ENCODE assay signal across 18 mouse cellular contexts in the genomic region with DNA sequence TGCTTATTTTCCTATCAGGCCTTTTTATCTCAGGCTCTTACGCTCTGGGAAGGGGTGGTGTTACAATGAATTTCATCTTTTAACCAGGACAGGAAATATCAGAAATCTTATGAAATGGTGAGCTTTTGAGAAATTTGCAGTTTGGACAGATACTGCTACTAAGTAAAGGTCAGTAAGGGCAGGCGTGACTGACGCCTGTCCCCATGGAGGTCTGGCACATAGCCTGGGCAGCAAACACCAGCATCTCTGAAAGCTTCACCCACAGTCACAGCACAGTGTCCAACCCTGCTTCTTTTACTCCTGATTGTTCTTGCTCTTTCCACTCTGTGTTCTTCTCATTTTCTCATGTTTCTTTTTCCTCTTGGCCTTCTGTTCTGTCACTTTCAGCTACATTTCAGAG.
"Had no signal": no experiment of that assay in that cellular context is flagged by ENCODE, and none has a peak within 500 bp of the region (broad histone marks: within the 10 kb centered on the region; RNA-seq: fewer than 3 reads in every experiment).

No protein-coding gene starts in this region.

- H3K27me3 ChIP-seq: limb, embryonic 13.5 days; liver, embryonic 13.5 days; midbrain, embryonic 12.5 days; midbrain, embryonic 15.5 days; neural tube, embryonic 12.5 days; neural tube, embryonic 15.5 days had no signal

- H3K4me1 ChIP-seq: limb, embryonic 10.5 days; liver, embryonic 13.5 days; midbrain, embryonic 12.5 days; midbrain, embryonic 15.5 days; neural tube, embryonic 12.5 days; neural tube, embryonic 15.5 days had no signal

- H3K4me3 ChIP-seq: layer of hippocampus, adult 2 months; limb, embryonic 10.5 days; limb, embryonic 13.5 days; liver, embryonic 13.5 days; midbrain, embryonic 12.5 days; midbrain, embryonic 15.5 days; neural tube, embryonic 12.5 days; neural tube, embryonic 15.5 days had no signal

- H3K4me2 ChIP-seq: limb, embryonic 13.5 days; liver, embryonic 13.5 days; midbrain, embryonic 12.5 days; midbrain, embryonic 15.5 days; neural tube, embryonic 12.5 days; neural tube, embryonic 15.5 days had no signal

- H3K36me3 ChIP-seq: limb, embryonic 10.5 days; limb, embryonic 13.5 days; liver, embryonic 13.5 days; midbrain, embryonic 12.5 days; midbrain, embryonic 15.5 days; neural tube, embryonic 12.5 days; neural tube, embryonic 15.5 days had no signal

- H3K9me3 ChIP-seq: limb, embryonic 10.5 days; limb, embryonic 13.5 days; liver, embryonic 13.5 days; midbrain, embryonic 12.5 days; midbrain, embryonic 15.5 days; neural tube, embryonic 12.5 days; neural tube, embryonic 15.5 days had no signal

- DNase-seq: kidney, adult 2 months; kidney, postnatal 25 days; layer of hippocampus, adult 9-11 months; liver, embryonic 13.5 days; retina, postnatal 1 day; right cerebral cortex, postnatal 25 days; thymus, adult 18-20 months; thymus, postnatal 36 days had no signal

- H3K27ac ChIP-seq: kidney, postnatal 0 days; layer of hippocampus, adult 2 months; limb, embryonic 10.5 days; limb, embryonic 13.5 days; liver, embryonic 13.5 days; macrophage; midbrain, embryonic 12.5 days; midbrain, embryonic 15.5 days; neural tube, embryonic 12.5 days; neural tube, embryonic 15.5 days had no signal

- ATAC-seq: lung, postnatal 0 days; midbrain, embryonic 15.5 days had no signal

- H3K9ac ChIP-seq: limb, embryonic 13.5 days; liver, embryonic 13.5 days; midbrain, embryonic 12.5 days; midbrain, embryonic 15.5 days; neural tube, embryonic 12.5 days; neural tube, embryonic 15.5 days had no signal
